ENCODE assay signal across 14 mouse cellular contexts in genomic region chr1:116107724-116108058, GRCm38 (mm10).
"Had no signal": no experiment of that assay in that cellular context is flagged by ENCODE, and none has a peak within 500 bp of the region (broad histone marks: within the 10 kb centered on the region; RNA-seq: fewer than 3 reads in every experiment).

No protein-coding gene starts in this region.

- DNase-seq: kidney, adult 9 months; kidney, postnatal 36 days; liver; liver, embryonic 13.5 days; liver, postnatal 0 days; lung, postnatal 14 days; right cerebral cortex, postnatal 14 days; thymus, postnatal 36 days had no signal

- H3K9me3 ChIP-seq: limb, embryonic 12.5 days; liver, embryonic 13.5 days; lung, embryonic 15.5 days; megakaryocyte, embryonic 14.5 days; midbrain, embryonic 12.5 days had no signal

- H3K4me1 ChIP-seq: limb, embryonic 12.5 days; liver, embryonic 13.5 days; lung, embryonic 15.5 days; megakaryocyte, embryonic 14.5 days; midbrain, embryonic 12.5 days had no signal

- H3K36me3 ChIP-seq: limb, embryonic 12.5 days; liver, embryonic 13.5 days; lung, embryonic 15.5 days; midbrain, embryonic 12.5 days had no signal

- ATAC-seq: liver, postnatal 0 days had no signal

- H3K27ac ChIP-seq: kidney, postnatal 0 days; limb, embryonic 12.5 days; liver, embryonic 13.5 days; lung, embryonic 15.5 days; macrophage; midbrain, embryonic 12.5 days had no signal

- H3K4me3 ChIP-seq: limb, embryonic 12.5 days; liver, embryonic 13.5 days; lung, embryonic 15.5 days; megakaryocyte, embryonic 14.5 days; midbrain, embryonic 12.5 days had no signal

- H3K27me3 ChIP-seq: limb, embryonic 12.5 days; liver, embryonic 13.5 days; lung, embryonic 15.5 days; megakaryocyte, embryonic 14.5 days; midbrain, embryonic 12.5 days had no signal

- H3K4me2 ChIP-seq: limb, embryonic 12.5 days; liver, embryonic 13.5 days; lung, embryonic 15.5 days; midbrain, embryonic 12.5 days had no signal

- H3K9ac ChIP-seq: limb, embryonic 12.5 days; liver, embryonic 13.5 days; liver, postnatal 0 days; lung, embryonic 15.5 days; midbrain, embryonic 12.5 days had no signal
